In genomic region chr1:34749161-34750040, GRCm38 (mm10) we compare ENCODE assay signal across 7 mouse cellular contexts.
DNase-seq lines count a peak whose midpoint lies in the region; ATAC-seq and TF ChIP-seq lines count a peak whose summit lies in the region.

No protein-coding gene starts in this region.

- peaks cover 2% of the 10 kb centered on the region; the same call in 1 of the 2 replicates for H3K4me1 ChIP-seq in lung, embryonic 16.5 days (replicated peaks; ENCODE audit: control insufficient read depth, insufficient read depth, low read length)
- H3K4me1 ChIP-seq in lung, postnatal 0 days (ENCODE audit: insufficient read depth, low read depth, low read length): no peaks in the 10 kb centered on the region
- peaks cover 26% of the 10 kb centered on the region for H3K4me1 ChIP-seq in embryonic facial prominence, embryonic 10.5 days
- peaks cover 14% of the 10 kb centered on the region for H3K4me1 ChIP-seq in intestine, embryonic 15.5 days (replicated peaks)
- peaks cover 21% of the 10 kb centered on the region for H3K4me1 ChIP-seq in olfactory bulb, adult 2 months (ENCODE audit: control insufficient read depth, insufficient read depth, low read length)

- no peak overlapping the region for H3K4me3 ChIP-seq in lung, embryonic 16.5 days (ENCODE audit: low read length)
- no peak overlapping the region for H3K4me3 ChIP-seq in lung, postnatal 0 days (ENCODE audit: low read depth, low read length)
- peak overlapping the region; percentile 77 for H3K4me3 ChIP-seq in embryonic facial prominence, embryonic 10.5 days
- H3K4me3 ChIP-seq in intestine, embryonic 15.5 days (replicated peaks): no peak overlapping the region; the same call in 1 of the 2 replicates
- peak overlapping the region; percentile 85 for H3K4me3 ChIP-seq in olfactory bulb, adult 2 months (ENCODE audit: insufficient read depth, low read depth, low read length)

- no peaks in the 10 kb centered on the region for H3K9me3 ChIP-seq in lung, embryonic 16.5 days (ENCODE audit: control insufficient read depth, low read length)
- H3K9me3 ChIP-seq in lung, postnatal 0 days (ENCODE audit: low read length): no peaks in the 10 kb centered on the region
- no peaks in the 10 kb centered on the region for H3K9me3 ChIP-seq in embryonic facial prominence, embryonic 10.5 days
- no peaks in the 10 kb centered on the region for H3K9me3 ChIP-seq in intestine, embryonic 15.5 days

- ATAC-seq in lung, embryonic 16.5 days (ENCODE audit: low read depth): peak; percentile 36; the same call in 1 of the 2 replicates
- no peak for ATAC-seq in lung, postnatal 0 days
- peak; percentile 51 for ATAC-seq in intestine, embryonic 15.5 days

- no peak overlapping the region for H3K4me2 ChIP-seq in lung, embryonic 16.5 days (ENCODE audit: low read depth, low read length)
- no peak overlapping the region for H3K4me2 ChIP-seq in lung, postnatal 0 days (replicated peaks; ENCODE audit: low read depth, low read length)
- peak overlapping the region; percentile 99 for H3K4me2 ChIP-seq in intestine, embryonic 15.5 days (replicated peaks)

- no peak for TF ChIP-seq EP300 in lung, postnatal 0 days (IDR thresholded peaks at IDR 0.05)

- no peak overlapping the region for H3K27ac ChIP-seq in lung, embryonic 16.5 days (ENCODE audit: low read length)
- no peak overlapping the region for H3K27ac ChIP-seq in lung, postnatal 0 days (ENCODE audit: low read length)
- no peak overlapping the region for H3K27ac ChIP-seq in embryonic facial prominence, embryonic 10.5 days (replicated peaks)
- H3K27ac ChIP-seq in intestine, embryonic 15.5 days: no peak overlapping the region
- no peak overlapping the region for H3K27ac ChIP-seq in olfactory bulb, adult 2 months (ENCODE audit: insufficient read depth, low read depth, low read length)

- WGBS in lung, embryonic 16.5 days: 7% methylated on average over 14 of the region's 14 CpGs
- WGBS in lung, postnatal 0 days: 9% methylated on average over 14 of the region's 14 CpGs
- 9% methylated on average over 14 of the region's 14 CpGs for WGBS in embryonic facial prominence, embryonic 10.5 days
- 11% methylated on average over 14 of the region's 14 CpGs for WGBS in intestine, embryonic 15.5 days
- WGBS in olfactory bulb, adult 2 months: 14% methylated on average over 14 of the region's 14 CpGs

- no peak for TF ChIP-seq POLR2A in olfactory bulb, adult 2 months (IDR thresholded peaks at IDR 0.05; ENCODE audit: insufficient read depth, low read depth, low read length)

- H3K27me3 ChIP-seq in lung, embryonic 16.5 days (ENCODE audit: control insufficient read depth, insufficient read depth, low read depth, low read length): peaks cover 37% of the 10 kb centered on the region
- H3K27me3 ChIP-seq in lung, postnatal 0 days (replicated peaks; ENCODE audit: insufficient read depth, low read length): peaks cover 25% of the 10 kb centered on the region
- H3K27me3 ChIP-seq in embryonic facial prominence, embryonic 10.5 days (replicated peaks; ENCODE audit: low read depth, poor library complexity, severe bottlenecking): peaks cover 88% of the 10 kb centered on the region
- peaks cover 36% of the 10 kb centered on the region for H3K27me3 ChIP-seq in intestine, embryonic 15.5 days (replicated peaks)

- no peaks in the 10 kb centered on the region for H3K36me3 ChIP-seq in lung, embryonic 16.5 days (ENCODE audit: control insufficient read depth, insufficient read depth, low read length)
- no peaks in the 10 kb centered on the region for H3K36me3 ChIP-seq in lung, postnatal 0 days (ENCODE audit: insufficient read depth, low read length)
- H3K36me3 ChIP-seq in embryonic facial prominence, embryonic 10.5 days (replicated peaks): no peaks in the 10 kb centered on the region
- H3K36me3 ChIP-seq in intestine, embryonic 15.5 days: no peaks in the 10 kb centered on the region

- no peak for DNase-seq in lung, postnatal 0 days (ENCODE audit: low spot score)
- peak; percentile 27 for DNase-seq in embryonic facial prominence, embryonic 10.5 days (ENCODE audit: low spot score)
- DNase-seq in B cell, adult 2 months: no peak
- no peak for DNase-seq in adrenal gland, postnatal 4 days (ENCODE audit: low spot score in 2 of 2)

- no peak overlapping the region for H3K9ac ChIP-seq in lung, embryonic 16.5 days (ENCODE audit: low read length)
- H3K9ac ChIP-seq in lung, postnatal 0 days (replicated peaks; ENCODE audit: low read depth): no peak overlapping the region
- H3K9ac ChIP-seq in intestine, embryonic 15.5 days: no peak overlapping the region

- no peak for TF ChIP-seq CTCF in lung, postnatal 0 days (IDR thresholded peaks at IDR 0.05)
- no peak for TF ChIP-seq CTCF in olfactory bulb, adult 2 months (IDR thresholded peaks at IDR 0.05; ENCODE audit: insufficient read depth, low read depth, low read length)

Comparison
In these comparisons a context has a peak if more than half of its experiments do, and no peak if none do; other contexts are left out.
1. H3K4me3 ChIP-seq: peak in embryonic facial prominence, embryonic 10.5 days (single experiment) and olfactory bulb, adult 2 months (single experiment); none in lung, embryonic 16.5 days (single experiment), lung, postnatal 0 days (single experiment) and intestine, embryonic 15.5 days (single experiment).